Mouse (Mus musculus) urinary bladder, adult 18-20 months (tissue): ENCODE results near the gene Cfap206.
"Not testable (repeated sequence)": the region's sequence is repeated elsewhere in the genome, so short reads cannot be mapped to it uniquely, and the experiment has no call there.

Experiments
- DNase-seq, 2 experiments: peaks; one replicate each; pipeline ENCODE4 v3.0.0; 2022; ENCODE audit warnings: low spot score in 2 of 2, mixed read lengths in 2 of 2

The Cfap206 gene

GRCm38 (mm10) chr4:34729851-34730341 lies at the start of gene Cfap206:
Gene Cfap206 (minus strand): TSS chr4:34730206.
- peak; percentile 39 to 57 for DNase-seq

- peak; percentile 77 to 85 for DNase-seq
Observed at GRCm38 (mm10) chr4:34777677-34778527, 47.9 kb upstream of the Cfap206 start, which contains the start of gene Smim8. Gene Smim8 (minus strand): TSS chr4:34778423.

GRCm38 (mm10) chr4:34771652-34772371 lies 41.8 kb upstream of the Cfap206 start:
- no peak for DNase-seq

GRCm38 (mm10) chr4:34756163-34756562 lies 26.2 kb upstream of the Cfap206 start, which contains the start of gene Gm136:
Gene Gm136 (minus strand): TSS chr4:34756263.
- no peak for DNase-seq

- DNase-seq, result no peak
Observed at GRCm38 (mm10) chr4:34749236-34749635, 19.2 kb upstream of the Cfap206 start.

GRCm38 (mm10) chr4:34734461-34734860 lies 4.5 kb upstream of the Cfap206 start:
- DNase-seq, result no peak

- not testable (repeated sequence) for DNase-seq
Observed at GRCm38 (mm10) chr4:34733415-34733814, 3.4 kb upstream of the Cfap206 start.

GRCm38 (mm10) chr4:34725710-34726109 lies 4.3 kb downstream of the Cfap206 start:
- DNase-seq, result not testable (repeated sequence)

- no peak for DNase-seq
Observed at GRCm38 (mm10) chr4:34724306-34724705, 5.7 kb downstream of the Cfap206 start.

- DNase-seq, result no peak
Observed at GRCm38 (mm10) chr4:34723186-34723585, 6.8 kb downstream of the Cfap206 start.

GRCm38 (mm10) chr4:34720127-34720895 lies 9.7 kb downstream of the Cfap206 start:
- DNase-seq, result no peak

GRCm38 (mm10) chr4:34719421-34719820 lies 10.6 kb downstream of the Cfap206 start:
- no peak for DNase-seq

GRCm38 (mm10) chr4:34715062-34715461 lies 14.9 kb downstream of the Cfap206 start:
- DNase-seq, result no peak

GRCm38 (mm10) chr4:34708127-34708526 lies 21.9 kb downstream of the Cfap206 start:
- DNase-seq, result no peak

GRCm38 (mm10) chr4:34707248-34707647 lies 22.8 kb downstream of the Cfap206 start:
- DNase-seq, result no peak

- no peak for DNase-seq
Observed at GRCm38 (mm10) chr4:34703029-34703428, 27.0 kb downstream of the Cfap206 start.

- no peak for DNase-seq
Observed at GRCm38 (mm10) chr4:34702231-34702630, 27.8 kb downstream of the Cfap206 start.

- peak; percentile 30 to 37 for DNase-seq
Observed at GRCm38 (mm10) chr4:34701528-34701927, 28.5 kb downstream of the Cfap206 start.

- DNase-seq, result no peak
Observed at GRCm38 (mm10) chr4:34688021-34688420, 42.0 kb downstream of the Cfap206 start.

- DNase-seq, result peak; percentile 86 to 90
Observed at GRCm38 (mm10) chr4:34686874-34687567, 43.0 kb downstream of the Cfap206 start, which contains the start of gene Slc35a1. Gene Slc35a1 (minus strand): TSS chr4:34687438.

- DNase-seq, result no peak
Observed at GRCm38 (mm10) chr4:34680530-34680929, 49.5 kb downstream of the Cfap206 start.
